Mouse (Mus musculus) 3T3-L1 (cell line): Measurements from ENCODE around the gene Bag5.
"Not testable (repeated sequence)": the region's sequence is repeated elsewhere in the genome, so short reads cannot be mapped to it uniquely, and the experiment has no call there.

Source experiments
- DNase-seq: peaks from one replicate; pipeline ENCODE4 v3.0.0-alpha.2; 2015; ENCODE audit warnings: low read depth, low spot score

Bag5 gene

DNA sequence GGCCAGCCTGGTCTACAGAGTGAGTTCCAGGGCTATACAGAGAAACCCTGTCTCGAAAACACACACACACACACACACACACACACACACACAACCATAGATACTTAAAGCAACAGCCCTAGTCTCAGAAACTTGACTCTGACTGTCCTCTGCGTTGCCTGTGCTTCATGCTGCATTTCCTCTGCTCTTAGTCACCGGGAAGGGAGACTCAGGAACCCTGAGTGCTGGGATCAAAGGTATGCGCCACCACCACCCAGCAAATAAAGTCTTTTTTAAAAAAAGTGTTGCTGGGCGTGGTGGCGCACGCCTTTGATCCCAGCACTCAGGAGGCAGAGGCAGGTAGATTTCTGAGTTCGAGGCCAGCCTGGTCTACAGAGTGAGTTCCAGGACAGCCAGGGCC, 23.6 kb upstream of the Bag5 start:
- DNase-seq: not testable (repeated sequence)

DNA sequence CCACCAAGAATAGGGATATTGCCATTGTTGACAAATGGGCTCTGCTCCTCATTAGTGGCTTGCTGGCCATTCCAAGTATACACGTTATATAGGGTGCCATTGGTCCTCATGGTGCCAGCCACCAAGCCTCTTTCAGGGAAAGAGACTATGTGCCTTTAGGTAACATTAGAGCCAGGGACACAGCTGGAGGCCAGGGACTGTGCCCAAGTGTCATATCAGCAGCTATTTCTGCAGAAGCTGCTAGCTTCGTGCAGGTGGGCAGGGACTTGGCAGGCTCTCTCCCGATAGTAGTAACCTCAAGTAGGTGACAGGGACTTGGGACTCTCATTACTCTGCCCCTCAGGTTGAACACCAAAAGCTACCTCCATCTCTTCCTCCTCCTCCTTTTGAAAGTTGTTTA, 21.9 kb upstream of the Bag5 start:
- DNase-seq: no peak

DNA sequence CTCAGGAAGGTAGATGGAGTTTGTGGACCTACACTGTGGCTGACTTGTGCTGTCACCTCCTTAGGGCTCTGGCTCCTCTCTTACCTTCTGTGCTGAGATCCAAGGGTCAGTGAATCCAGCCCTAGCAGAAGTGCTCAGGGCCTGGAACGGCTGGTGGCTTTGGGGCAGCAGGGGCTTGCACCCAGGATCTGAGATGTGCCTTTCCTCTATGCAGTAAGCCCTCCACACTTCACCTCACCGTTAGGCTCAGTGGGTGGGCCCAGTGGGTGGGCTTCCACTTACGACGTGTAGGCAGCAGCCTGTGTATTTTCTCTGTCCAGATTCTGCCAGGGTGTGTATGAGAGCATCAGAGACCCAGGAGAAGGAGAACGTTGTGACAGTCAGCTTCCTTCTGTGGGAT, 19.9 kb upstream of the Bag5 start:
- DNase-seq: no peak

DNA sequence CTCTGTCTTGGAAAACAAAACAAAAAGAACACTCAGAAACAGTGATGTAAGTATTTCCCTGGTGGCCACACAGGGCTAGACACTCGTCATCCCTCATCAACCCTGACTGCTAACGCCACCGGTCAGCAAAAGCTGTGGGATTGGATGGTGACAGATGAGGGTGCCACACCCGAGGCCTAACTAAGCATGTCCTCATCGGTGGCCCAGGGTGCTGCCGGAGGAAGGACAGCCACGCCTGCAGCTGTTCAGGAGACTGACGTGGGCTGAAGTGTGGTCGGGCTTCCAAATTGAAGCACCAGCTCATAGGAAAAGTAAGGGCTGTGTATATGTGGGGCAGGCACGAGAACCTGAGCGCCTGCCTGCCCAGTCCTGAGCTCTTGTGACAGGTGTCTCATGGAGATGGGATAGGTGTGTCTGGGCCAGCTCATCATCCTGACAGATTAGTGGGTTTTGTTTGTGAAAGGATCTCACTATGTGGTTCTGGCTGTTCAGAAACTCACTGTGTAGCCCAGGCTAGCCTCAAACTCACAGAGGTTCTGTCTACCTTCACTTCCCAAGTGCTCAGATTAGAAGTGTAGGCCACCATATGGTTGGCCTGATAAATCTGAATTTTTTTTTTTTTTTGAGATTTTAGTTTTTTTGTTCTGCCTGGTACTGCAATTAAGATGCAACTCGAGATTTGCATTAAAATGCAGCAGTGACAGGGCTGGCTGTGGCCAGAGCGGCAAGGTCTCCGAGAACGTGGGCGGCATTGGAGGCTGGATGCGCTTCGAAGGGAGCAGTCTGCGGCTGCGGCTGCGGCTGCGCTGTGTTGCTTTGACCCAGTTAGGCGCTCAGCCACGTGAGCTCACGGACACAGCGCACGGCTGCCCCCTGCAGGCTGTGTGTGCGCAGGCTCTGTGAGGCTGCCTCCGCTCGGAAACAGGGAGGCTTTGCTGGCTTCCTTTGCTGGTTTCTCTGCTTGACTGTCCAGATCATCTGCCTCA, 19.1 kb upstream of the Bag5 start:
- peak; percentile 54 for DNase-seq

DNA sequence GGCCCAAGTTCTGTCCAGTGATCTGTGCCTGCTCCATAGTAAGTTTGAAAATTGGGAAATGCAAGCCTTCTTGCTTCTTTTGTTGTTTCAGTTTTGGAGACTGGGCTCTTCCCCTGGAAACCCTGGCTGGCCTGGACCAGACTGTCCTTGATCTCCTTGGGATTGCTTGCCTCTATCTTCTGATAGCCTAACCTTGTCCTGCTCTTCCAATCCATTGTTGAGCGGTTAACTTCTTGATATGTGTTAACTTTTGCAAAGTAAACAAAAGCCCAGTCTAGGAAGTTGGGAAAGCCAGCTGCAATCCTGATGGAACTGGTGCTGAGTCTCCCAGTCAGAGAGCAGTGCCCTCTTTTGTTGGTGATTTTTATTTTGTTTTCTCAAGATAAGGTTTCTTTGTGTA, 14.9 kb upstream of the Bag5 start:
- no peak for DNase-seq

GRCm38 (mm10) chr12:111726122-111726463, 13.0 kb upstream of the Bag5 start:
- DNase-seq: no peak

- DNase-seq: no peak
These were observed 12.5 kb upstream of the Bag5 start for GRCm38 (mm10) chr12:111725338-111726121.

- DNase-seq: no peak
These were observed 11.7 kb upstream of the Bag5 start for GRCm38 (mm10) chr12:111724638-111725337.

- peak; percentile 46 for DNase-seq
These were observed 9.6 kb upstream of the Bag5 start for GRCm38 (mm10) chr12:111722654-111723053.

- DNase-seq: no peak
These were observed 7.2 kb upstream of the Bag5 start for GRCm38 (mm10) chr12:111720222-111720621.

GRCm38 (mm10) chr12:111718656-111719055, 5.6 kb upstream of the Bag5 start:
- DNase-seq: no peak

- DNase-seq: no peak
These were observed 3.4 kb upstream of the Bag5 start for GRCm38 (mm10) chr12:111716505-111716904.

DNA sequence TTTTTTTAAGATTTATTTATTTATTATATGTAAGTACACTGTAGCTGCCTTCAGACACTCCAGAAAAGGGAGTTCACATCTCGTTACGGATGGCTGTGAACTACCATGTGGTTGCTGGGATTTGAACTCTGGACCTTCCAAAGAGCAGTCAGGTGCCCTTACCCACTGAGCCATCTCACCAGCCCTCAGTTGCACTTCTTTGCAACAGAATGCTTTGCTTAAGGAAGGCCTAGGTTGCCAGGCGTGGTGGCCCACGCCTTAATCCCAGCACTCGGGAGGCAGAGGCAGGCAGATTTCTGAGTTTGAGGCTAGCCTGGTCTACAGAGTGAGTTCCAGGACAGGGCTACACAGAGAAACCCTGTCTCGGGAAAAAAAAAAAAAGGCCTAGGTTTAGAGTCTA, 823 bp upstream of the Bag5 start:
- not testable (repeated sequence) for DNase-seq

GRCm38 (mm10) chr12:111712476-111712875, 581 bp downstream of the Bag5 start:
- peak; percentile 49 for DNase-seq

DNA sequence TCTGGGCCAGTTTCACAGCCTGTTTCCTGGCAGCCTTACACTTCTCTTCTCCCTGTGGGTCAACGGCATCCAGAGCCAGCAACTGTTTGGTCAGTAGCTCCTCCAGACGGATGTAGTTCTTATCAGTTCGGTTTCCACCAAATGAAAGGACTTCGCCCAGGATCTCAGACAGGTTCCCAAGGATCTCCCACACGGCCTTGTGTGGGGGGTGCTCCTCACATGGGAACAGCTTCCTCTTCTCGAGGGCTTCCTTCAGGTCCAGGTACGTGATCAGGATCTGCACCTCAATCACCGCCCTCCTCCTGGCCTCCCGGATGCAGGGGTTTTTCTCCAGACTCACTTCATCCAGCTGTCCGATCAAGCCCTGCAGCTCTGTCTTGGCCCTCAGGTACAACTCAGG, 3.0 kb downstream of the Bag5 start:
- DNase-seq: no peak

DNA sequence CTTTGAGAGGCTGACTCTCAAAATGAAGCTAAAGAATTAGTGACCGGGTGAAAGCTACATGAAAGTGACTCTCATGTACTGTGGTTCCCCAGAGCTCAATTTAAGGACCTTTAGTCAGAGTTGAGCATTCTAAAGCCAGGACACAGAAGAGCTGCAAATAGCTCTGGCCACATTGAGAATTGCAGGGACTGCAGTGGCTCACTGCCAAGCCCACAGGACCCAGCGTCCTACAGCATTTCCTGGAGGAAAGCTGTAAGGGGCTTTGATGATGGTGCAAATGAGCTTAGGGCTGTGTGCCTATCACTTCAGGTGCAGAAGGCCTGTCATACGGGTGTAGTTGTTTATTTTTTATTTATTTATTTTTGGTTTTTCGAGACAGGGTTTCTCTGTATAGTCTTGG, 4.9 kb downstream of the Bag5 start:
- no peak for DNase-seq

DNA sequence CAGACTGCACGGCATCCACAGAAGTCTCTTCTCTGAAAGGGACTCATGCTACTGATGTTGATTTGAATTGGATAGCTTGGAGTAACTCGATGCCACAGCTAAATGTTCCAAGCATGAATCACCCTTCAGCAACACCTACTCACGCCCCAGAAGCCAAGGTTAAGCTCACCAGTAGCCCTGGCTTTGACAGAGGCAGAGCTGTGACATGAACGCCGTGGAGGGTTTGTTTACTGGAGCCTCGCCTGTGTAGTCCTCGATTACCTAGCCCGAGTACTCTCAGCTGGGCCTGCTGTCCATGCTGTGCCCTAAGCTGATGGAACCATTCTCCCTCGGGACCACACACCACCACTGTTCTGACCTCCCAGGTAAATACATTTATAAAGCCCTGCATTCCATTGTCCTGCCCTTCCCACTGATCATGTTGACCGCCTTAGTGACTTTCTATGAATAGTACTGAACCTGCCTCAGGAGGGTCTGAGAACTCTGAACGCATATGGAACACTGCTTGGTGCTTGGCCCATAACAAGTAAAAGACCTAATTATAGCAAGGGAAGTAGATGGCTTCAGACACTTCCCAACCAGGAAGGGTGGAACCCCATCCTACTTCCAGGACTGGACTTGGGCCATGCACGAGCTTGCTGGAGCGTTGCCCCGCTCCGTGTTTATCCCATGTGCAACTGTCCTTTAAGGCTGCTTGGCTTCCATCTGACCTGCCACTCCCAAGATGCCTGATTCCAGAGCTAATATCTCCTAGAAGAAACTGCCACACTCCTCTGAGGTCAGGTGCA, 7.7 kb downstream of the Bag5 start:
- peak; percentile 78 for DNase-seq

DNA sequence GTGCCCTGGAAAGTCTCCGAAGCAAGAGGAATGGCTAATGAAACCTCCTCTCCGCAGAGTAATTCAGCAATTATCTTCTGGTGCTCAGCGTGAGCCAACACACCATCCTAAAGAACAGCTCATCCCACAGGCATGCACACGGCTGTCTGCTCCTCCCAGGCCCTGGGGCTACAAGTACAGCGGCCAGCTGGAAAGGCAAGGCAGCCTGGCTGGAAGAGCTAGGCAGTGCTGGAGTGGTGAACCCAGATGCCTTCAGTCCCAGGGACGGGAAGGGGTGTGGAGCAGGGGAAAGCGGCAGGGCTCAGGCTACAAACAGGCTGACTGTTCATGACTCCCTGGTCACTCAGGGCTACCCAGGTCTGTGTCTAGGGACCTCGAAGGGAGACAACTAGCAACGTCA, 8.4 kb downstream of the Bag5 start:
- DNase-seq: peak; percentile 98

DNA sequence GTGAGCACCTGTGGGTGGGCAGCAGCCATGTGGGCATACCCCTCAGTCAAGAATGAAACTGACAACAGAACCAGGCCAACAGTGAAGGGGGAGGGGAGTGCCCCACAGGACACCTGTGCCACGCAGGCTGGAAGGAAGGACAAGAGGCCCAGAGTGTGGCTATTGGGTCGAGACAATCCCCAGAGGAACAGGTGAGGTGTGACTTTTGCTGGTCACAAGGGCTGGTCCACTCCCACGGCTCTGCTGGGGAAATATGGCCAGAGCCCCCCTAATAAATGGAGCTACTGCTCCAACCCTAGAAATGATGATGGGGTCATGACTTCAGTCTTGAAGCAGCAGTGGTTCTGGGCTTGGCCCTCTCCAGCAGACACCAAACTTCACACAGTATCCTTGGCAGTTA, 9.8 kb downstream of the Bag5 start:
- no peak for DNase-seq

- peak; percentile 65 for DNase-seq
These were observed 12.1 kb downstream of the Bag5 start for GRCm38 (mm10) chr12:111700920-111701458.

DNA sequence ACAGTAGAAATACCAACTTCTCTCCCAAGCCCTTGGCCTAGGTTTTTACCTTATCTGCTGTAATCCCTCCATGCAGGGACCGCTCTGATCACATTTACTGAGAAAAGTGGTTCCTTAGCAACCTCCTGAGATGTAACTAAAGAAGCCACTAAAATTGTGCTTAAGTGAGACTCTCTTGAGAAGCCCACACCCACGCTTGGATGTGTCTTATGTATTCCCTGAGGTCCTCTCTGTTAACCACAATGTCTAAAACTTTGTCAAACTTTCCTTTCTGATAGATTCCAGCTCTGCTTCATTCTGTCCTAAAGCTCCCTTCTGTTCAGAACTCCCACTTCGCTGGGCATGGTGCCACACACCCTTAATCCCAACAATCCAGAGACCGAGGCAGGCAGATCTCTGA, 13.5 kb downstream of the Bag5 start:
- DNase-seq: no peak
